ENCODE assay signal across 15 mouse cellular contexts in genomic region chr14:56626202-56626601, GRCm38 (mm10).
"Had no signal": no experiment of that assay in that cellular context is flagged by ENCODE, and none has a peak within 500 bp of the region (broad histone marks: within the 10 kb centered on the region; RNA-seq: fewer than 3 reads in every experiment).

No protein-coding gene starts in this region.

- H3K36me3 ChIP-seq: hindbrain, embryonic 12.5 days; limb, embryonic 13.5 days; midbrain, embryonic 10.5 days; neural tube, embryonic 15.5 days had no signal

- H3K9ac ChIP-seq: hindbrain, embryonic 12.5 days; limb, embryonic 13.5 days; liver, embryonic 14.5 days; lung, embryonic 15.5 days; neural tube, embryonic 15.5 days had no signal

- H3K4me1 ChIP-seq: hindbrain, embryonic 12.5 days; limb, embryonic 13.5 days; lung, embryonic 15.5 days; midbrain, embryonic 10.5 days; neural tube, embryonic 15.5 days had no signal

- H3K4me2 ChIP-seq: hindbrain, embryonic 12.5 days; limb, embryonic 13.5 days; lung, embryonic 15.5 days; neural tube, embryonic 15.5 days had no signal

- DNase-seq: kidney, adult 9 months; kidney, postnatal 36 days; midbrain, embryonic 14.5 days; right cerebral cortex, adult 18-20 months; right cerebral cortex, postnatal 25 days had no signal

- H3K4me3 ChIP-seq: hindbrain, embryonic 12.5 days; layer of hippocampus, adult 2 months; limb, embryonic 13.5 days; lung, embryonic 15.5 days; midbrain, embryonic 10.5 days; myocyte; neural tube, embryonic 15.5 days had no signal

- ATAC-seq: hindbrain, postnatal 0 days had no signal

- H3K9me3 ChIP-seq: hindbrain, embryonic 12.5 days; limb, embryonic 13.5 days; lung, embryonic 15.5 days; midbrain, embryonic 10.5 days; neural tube, embryonic 15.5 days had no signal

- H3K27ac ChIP-seq: hindbrain, embryonic 12.5 days; hindbrain, postnatal 0 days; kidney, postnatal 0 days; layer of hippocampus, adult 2 months; limb, embryonic 13.5 days; liver, embryonic 14.5 days; lung, embryonic 15.5 days; midbrain, embryonic 10.5 days; neural tube, embryonic 15.5 days had no signal

- H3K27me3 ChIP-seq: hindbrain, embryonic 12.5 days; limb, embryonic 13.5 days; lung, embryonic 15.5 days; neural tube, embryonic 15.5 days had no signal
